Mouse (Mus musculus) embryo, embryonic 10 days (tissue): ENCODE measurements around the gene Kti12.
A peak's percentile ranks its signal among the peaks of the same experiment; 100 is the strongest.

Experiments used
- DNase-seq: peaks from one replicate; pipeline ENCODE4 v3.0.0-alpha.2; 2015; ENCODE audit warnings: low spot score

The Kti12 gene

GRCm38 (mm10) chr4:108847715-108848504 lies at the start of gene Kti12:
Kti12 (plus strand) TSS chr4:108847785.
- DNase-seq: peak; percentile 89

DNA sequence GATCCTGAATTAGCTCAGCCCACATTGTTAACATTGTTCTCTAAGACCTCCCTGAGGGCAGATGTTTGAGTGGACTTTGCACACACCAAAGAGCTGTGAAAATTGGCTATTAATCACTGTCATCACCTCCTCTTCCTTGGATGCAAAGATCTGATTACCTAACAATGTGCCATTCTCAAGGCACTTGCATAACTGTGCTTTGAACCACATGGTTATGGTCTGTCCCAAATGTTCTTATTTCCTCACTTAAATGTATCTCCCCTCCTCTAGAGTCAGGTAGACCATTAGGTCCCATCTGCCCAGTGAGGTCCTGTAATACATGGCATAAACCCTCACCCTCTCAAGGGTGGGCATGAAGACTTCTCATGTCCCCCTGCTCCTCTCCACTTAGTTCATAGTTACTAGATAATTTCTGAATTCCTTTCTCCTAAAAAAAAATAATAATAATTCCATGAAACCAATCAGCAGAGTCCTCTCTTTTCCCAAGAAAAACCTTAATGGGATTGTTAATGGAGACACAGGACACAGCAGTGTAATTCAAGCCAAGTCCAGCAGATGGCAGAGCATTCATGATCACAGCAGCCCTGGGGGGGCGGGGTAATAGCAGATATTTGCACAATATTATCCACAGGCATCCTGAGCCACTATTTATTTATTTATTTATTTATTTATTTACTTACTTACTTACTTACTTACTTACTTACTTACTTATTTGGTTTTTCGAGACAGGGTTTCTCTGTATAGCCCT lies 49.3 kb upstream of the Kti12 start:
- DNase-seq: peak; percentile 79

- no peak for DNase-seq
Observed at GRCm38 (mm10) chr4:108803535-108803934, 44.0 kb upstream of the Kti12 start.

DNA sequence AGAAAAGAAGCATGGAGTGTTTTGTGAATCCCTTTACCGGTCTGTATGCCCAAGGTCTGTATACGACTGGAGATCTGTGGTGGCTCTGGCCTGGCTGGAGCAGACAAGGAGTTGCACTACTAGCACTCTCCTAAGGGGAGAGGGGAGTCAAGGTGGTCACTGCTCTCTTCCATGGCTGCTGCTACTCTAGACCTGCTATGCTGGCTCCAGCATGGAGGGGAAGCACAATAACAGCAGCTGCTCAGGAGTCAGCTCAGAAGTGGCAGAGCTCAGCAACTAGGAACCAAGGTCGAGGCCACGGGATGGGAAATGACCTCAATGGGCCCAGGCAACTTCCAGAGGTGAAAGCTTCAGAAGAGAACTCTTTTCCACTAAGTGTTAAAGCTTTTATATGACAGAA lies 36.4 kb upstream of the Kti12 start:
- DNase-seq: no peak

DNA sequence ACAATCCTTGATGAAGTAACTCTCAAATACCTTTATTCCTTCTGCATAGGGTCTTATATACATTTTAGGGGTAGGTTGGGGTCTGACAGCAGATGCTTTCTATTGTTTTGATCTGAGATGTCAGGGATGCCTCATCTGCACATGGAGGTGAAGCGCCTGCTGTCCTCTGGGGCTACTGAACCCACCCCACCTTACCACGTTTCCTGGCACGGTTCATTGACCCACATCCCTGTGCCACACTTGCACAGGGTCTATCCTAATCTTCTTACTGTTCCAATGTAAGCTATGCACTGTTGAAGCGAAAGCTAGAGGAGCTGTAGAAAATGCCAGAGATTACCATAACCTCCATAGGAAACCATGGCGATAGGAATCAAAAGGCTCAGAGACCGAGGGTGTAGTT lies 36.0 kb upstream of the Kti12 start:
- no peak for DNase-seq

DNA sequence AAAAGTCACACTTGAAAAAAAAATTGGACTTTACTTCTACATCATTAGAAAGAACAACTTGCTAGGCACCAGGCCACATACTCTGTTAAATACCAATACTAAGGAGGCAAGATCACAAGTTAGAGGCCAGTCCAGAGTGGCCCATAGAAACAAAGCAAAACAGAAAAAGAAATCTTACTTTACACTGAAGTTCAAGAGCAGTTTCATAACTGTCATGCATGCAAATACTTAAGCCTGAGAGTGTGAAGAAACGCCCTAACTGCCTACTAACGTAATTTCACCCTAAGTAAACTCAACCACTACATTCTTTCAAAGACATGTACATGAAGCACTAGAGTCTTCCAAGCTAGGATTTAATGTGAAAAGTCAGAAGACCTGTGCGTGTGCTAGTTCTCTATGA lies 21.9 kb upstream of the Kti12 start:
- no peak for DNase-seq

- no peak for DNase-seq
Observed at GRCm38 (mm10) chr4:108826096-108826495, 21.5 kb upstream of the Kti12 start.

- no peak for DNase-seq
Observed at GRCm38 (mm10) chr4:108826643-108827042, 20.9 kb upstream of the Kti12 start.

DNA sequence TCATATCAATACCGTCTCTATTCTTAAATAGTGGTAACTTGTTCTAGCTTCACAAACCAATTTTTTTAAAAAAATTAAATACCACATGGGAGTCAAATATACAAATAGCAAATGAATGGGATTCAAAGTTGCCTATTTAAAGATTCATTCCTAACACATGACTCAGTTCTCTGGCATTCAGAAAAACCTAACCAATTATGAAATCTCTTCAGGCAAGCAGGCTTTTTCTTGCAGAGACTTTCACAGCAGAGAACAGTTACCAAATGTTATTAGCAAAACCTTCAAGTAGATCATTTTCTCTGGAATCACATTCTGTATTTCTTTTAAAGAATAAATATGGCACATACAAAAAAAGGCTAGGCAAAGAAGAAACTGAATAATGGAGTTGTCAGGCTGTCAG lies 16.9 kb upstream of the Kti12 start:
- DNase-seq: no peak

- DNase-seq: peak; percentile 98
Observed at GRCm38 (mm10) chr4:108832916-108833827, 14.4 kb upstream of the Kti12 start, which contains the start of gene Btf3l4. Btf3l4 (minus strand) TSS chr4:108833614.

DNA sequence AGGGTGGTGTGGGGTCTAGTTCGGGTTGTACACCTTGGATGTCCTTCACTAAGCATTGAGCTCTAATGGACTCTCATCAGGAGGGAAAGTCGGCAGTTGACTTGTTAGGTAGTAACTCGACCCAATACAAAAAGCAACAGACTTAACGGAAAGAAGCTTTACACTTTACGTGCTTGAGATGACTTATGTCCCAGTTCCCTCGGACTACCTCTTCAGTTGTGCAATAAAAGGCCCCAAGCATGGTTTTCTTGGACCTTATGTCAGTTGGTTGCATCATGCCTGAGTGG lies 13.8 kb upstream of the Kti12 start:
- DNase-seq: no peak

DNA sequence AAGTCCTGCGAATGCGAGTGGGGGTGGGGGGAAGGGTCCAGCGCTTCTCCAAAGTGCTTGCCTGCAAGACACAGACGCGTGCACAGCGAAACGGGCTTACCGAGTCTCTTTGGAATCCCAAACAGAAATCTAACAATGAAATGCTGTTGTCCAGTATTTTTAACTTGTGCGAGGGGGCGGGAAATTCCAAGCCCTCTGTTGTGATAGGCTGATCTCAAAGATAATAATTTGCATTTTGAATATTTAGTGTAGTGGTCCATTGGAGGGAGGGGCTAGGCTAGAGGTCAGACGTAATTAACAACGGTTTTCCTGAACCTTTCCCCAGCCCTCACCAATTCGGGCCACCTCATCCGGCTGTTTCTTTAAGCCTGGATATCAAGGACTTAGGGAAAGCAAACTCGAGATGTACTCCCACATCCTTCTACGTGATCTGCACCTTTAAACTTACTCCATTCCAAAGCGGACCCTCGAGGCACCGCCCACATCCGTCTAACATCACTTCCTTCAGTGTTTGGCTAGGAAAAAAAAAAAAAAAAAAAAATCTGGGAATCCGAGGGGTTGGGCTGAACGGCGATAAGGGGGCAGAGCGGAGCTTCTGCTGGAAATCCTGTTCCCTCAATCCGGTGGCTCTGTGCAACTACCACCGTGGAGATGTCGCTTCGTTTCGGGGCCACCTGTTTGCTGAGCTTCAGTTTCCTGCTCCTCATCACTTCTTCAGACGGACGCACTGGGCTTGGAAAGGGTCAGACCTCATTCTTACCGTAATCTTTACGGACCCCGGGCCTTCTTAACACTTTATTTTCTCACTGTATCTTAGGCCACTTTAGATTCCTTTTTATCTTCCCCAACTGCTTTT lies 13.2 kb upstream of the Kti12 start, which contains the start of gene Txndc12:
TSS of gene Txndc12 (plus strand) at position 487 of the 856 bp plus-strand sequence.
- DNase-seq: peak; percentile 96

DNA sequence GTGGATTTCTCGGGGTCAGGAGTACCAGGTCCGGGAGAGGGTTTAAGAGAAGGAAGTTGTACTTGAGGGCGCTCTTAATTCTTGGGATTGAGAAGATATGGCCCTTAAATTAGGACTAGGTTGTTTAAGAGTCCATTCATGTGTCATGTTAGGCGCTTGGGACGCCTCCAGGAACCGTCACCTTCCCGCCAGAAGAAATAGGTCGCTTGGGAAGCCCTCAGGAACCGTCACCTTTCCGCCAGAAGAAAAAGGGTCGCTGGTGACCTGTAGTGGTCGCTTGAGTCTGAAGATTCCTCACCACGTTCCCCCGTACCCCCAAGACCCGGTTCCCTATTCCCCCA lies 12.6 kb upstream of the Kti12 start:
- peak; percentile 25 for DNase-seq

GRCm38 (mm10) chr4:108835496-108835895 lies 12.1 kb upstream of the Kti12 start:
- DNase-seq: no peak

GRCm38 (mm10) chr4:108838031-108838430 lies 9.6 kb upstream of the Kti12 start:
- DNase-seq: no peak

DNA sequence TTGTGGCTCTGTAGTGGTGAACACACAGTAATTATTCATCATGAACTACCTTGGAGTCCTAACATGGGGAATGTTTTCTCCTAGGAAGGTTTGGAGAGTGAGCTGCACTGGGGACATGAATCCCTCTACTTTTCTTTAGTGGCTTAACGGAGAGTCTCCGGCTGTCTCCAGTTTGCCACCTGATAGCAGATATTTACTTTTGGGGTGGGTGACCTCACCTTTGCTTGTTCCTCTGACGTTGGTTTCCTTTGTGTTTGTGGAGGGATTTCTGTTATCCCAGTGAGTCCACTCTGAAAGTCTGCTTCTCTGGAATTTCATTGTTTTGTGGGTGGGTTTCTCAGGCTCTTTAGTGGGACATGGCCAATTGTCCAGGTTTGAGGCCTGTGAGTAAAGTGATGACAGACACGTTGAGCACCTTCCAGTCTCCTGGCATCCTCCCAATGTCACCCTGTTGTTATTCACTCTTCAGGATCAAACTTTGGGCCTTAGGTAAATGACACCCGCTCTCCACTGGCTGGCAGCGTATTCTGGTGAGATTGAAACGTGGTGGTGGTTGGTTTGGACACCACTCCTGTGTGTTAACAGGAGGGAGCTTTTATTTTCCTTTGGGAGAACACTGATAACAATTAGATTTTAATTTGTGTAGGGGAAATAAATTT lies 5.5 kb upstream of the Kti12 start:
- no peak for DNase-seq

- DNase-seq: no peak
Observed at GRCm38 (mm10) chr4:108843336-108843735, 4.2 kb upstream of the Kti12 start.

- no peak for DNase-seq
Observed at GRCm38 (mm10) chr4:108845824-108846569, 1.6 kb upstream of the Kti12 start.

GRCm38 (mm10) chr4:108848505-108848848 lies 892 bp downstream of the Kti12 start, which contains the start of gene A730015C16Rik:
A730015C16Rik (minus strand) TSS chr4:108848619.
- DNase-seq: no peak

DNA sequence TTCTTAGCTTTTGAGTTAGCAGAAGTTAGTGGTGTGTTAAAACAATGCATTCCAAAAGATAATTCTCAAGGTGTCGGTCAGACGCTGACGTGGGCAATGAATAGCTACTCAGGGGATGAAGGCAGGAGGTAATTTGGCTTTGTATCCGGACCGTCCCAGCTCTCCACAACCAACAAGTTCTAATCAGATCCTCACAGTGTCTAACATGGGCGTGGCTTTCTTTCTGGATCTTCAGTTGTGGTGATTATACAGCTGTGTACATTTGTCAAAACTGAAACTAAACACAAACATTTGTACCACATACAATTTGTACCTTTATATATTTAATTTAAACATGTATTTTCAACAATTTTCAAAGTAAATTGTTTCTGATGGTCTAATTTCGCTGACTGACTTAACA lies 19.2 kb downstream of the Kti12 start:
- no peak for DNase-seq
